Mouse (Mus musculus) ES-E14 (cell line): Measurements from ENCODE around the gene Abr. TPM values are rescaled to one million over a fixed set of nuclear protein-coding genes. Genes with fewer than 3 reads are reported as not detected.
A peak's percentile ranks its signal among the peaks of the same experiment; 100 is the strongest.

ENCODE experiments used
- DNase-seq: peaks from one replicate; pipeline ENCODE4 v3.0.0-alpha.2; 2013; ENCODE audit warnings: low read depth, low spot score
- H3K27ac ChIP-seq: 2 replicates; pipeline ENCODE4 v1.5.1; 2012; ENCODE audit warnings: low read depth, mild to moderate bottlenecking, low read length, moderate library complexity, mixed read lengths; ENCODE audit not compliant: poor library complexity, insufficient read depth, severe bottlenecking
- H3K36me3 ChIP-seq: 2 replicates; pipeline ENCODE4 v1.6.1; 2012; ENCODE audit warnings: mild to moderate bottlenecking, low read length, moderate library complexity, mixed read lengths; ENCODE audit not compliant: control insufficient read depth, poor library complexity, insufficient read depth, severe bottlenecking
- H3K4me1 ChIP-seq, 2 experiments: fragments of 150-350 bp in 1 of 2; sonication (generic) in 1 of 2; 2 replicates each; pipeline ENCODE4 v1.6.1; 2012; ENCODE audit warnings: low read length in 2 of 2, mild to moderate bottlenecking in 1 of 2, mixed read lengths in 1 of 2; ENCODE audit not compliant: control insufficient read depth in 2 of 2, insufficient read depth in 2 of 2, poor library complexity in 1 of 2
- H3K4me3 ChIP-seq, 2 experiments: fragments of 150-350 bp in 1 of 2; sonication (generic) in 1 of 2; 2 replicates each; pipeline ENCODE4 v1.5.1; 2012; ENCODE audit warnings: low read length in 2 of 2, low read depth in 1 of 2, mild to moderate bottlenecking in 1 of 2, mixed read lengths in 1 of 2; ENCODE audit not compliant: insufficient read depth in 1 of 2, poor library complexity in 1 of 2, severe bottlenecking in 1 of 2
- H3K9ac ChIP-seq: 2 replicates; pipeline ENCODE4 v1.6.1; 2012; ENCODE audit warnings: low read depth, mild to moderate bottlenecking, low read length, mixed read lengths; ENCODE audit not compliant: poor library complexity, insufficient read depth, severe bottlenecking
- H3K9me3 ChIP-seq: fragments of 150-350 bp; sonication (generic); 2 replicates; pipeline ENCODE4 v1.6.1; 2012; ENCODE audit warnings: low read depth, mild to moderate bottlenecking, low read length; ENCODE audit not compliant: control insufficient read depth, insufficient read depth
- CHD2 ChIP-seq: IDR thresholded peaks from 2 replicates; pipeline ENCODE4 v1.6.1; 2014; ENCODE audit warnings: mild to moderate bottlenecking, low read depth, low read length, inconsistent platforms
- HCFC1 ChIP-seq: IDR thresholded peaks from 2 replicates; pipeline ENCODE4 v1.6.1; 2012; ENCODE audit warnings: low read length, inconsistent platforms, borderline replicate concordance; ENCODE audit not compliant: insufficient read depth
- MAFK ChIP-seq: IDR thresholded peaks from 2 replicates; pipeline ENCODE4 v1.6.1; 2014; ENCODE audit warnings: mild to moderate bottlenecking, low read depth, low read length, inconsistent platforms; ENCODE audit not compliant: insufficient read depth
- ZC3H11A ChIP-seq: IDR thresholded peaks from 2 replicates; pipeline ENCODE4 v1.6.1; 2012; ENCODE audit warnings: low read depth, mild to moderate bottlenecking, inconsistent platforms, low read length, borderline replicate concordance
- ZNF384 ChIP-seq: IDR thresholded peaks from 2 replicates; pipeline ENCODE4 v1.6.1; 2012; ENCODE audit warnings: low read depth, low read length, inconsistent platforms
- in situ Hi-C, 2 experiments: fragments of 600-800 bp; cut with MboI; formaldehyde crosslinking; loops; one replicate each; pipeline ENCODE4 v1.15.1; 2025; ENCODE audit warnings: low sequenced_read_pairs in 2 of 2, inconsistent platforms in 1 of 2; ENCODE audit not compliant: unreplicated experiment in 2 of 2
- total RNA-seq: library from RNA; depleted of rRNA; stranded (reverse); fragments of 300-350 nt; gene quantifications from 2 replicates; pipeline ENCODE4 v1.2.3, GENCODE M21; 2012

Abr gene
- total RNA-seq, 1 experiment: 28.6 TPM

DNA sequence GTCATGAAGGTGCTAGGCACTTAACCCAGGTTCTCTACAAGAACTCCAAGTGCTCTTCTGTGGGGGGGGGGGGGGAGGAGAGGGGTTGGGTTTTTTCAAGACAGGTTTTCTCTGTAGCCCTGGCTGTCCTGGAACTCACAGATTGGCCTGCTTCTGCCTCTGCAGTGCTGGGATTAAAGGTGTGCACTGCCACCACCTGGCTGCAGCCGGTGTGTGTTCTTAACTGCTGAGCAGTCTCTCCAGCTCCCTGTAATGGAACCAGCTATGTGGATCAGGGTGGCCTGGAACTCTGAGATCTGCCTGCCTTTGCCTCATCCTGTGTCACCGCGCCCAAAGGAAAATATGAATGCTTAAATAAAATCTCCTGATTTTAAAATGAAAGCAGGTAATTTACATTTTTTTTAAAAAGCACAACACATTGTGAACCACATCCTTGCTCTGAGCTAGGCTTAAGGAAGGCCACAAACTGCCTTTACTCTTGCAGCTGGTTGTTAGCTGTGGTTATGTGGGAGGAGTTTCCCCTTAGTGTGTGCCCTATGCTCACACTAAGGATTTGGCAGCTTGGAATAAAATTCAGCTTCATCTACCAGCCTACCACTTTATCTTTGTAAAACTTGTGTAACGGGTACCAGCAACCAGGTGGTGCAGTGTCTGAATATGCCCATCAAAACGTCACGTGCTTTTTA is 125.9 kb downstream of the Abr start:
- Histone ChIP-seq H3K9me3 (no peaks in the 10 kb centered on the region), H3K4me1 (peaks cover 2 to 33% of the 10 kb centered on the region in 2 experiments; a peak in 3 of 4 replicates), H3K9ac (no peak overlapping the region), H3K4me3 (no peak overlapping the region), H3K36me3 (no peaks in the 10 kb centered on the region; the same call in 1 of the 2 replicates), H3K27ac (no peak overlapping the region)
- DNase-seq: no peak
- in situ Hi-C loops: no loop called here
- TF ChIP-seq CHD2: no peak
- no peak for TF ChIP-seq HCFC1
- no peak for TF ChIP-seq MAFK
- 0 out of 2 replicates have a peak, but pooled peaks have one; percentile 13 for TF ChIP-seq ZC3H11A
- TF ChIP-seq ZNF384: no peak

DNA sequence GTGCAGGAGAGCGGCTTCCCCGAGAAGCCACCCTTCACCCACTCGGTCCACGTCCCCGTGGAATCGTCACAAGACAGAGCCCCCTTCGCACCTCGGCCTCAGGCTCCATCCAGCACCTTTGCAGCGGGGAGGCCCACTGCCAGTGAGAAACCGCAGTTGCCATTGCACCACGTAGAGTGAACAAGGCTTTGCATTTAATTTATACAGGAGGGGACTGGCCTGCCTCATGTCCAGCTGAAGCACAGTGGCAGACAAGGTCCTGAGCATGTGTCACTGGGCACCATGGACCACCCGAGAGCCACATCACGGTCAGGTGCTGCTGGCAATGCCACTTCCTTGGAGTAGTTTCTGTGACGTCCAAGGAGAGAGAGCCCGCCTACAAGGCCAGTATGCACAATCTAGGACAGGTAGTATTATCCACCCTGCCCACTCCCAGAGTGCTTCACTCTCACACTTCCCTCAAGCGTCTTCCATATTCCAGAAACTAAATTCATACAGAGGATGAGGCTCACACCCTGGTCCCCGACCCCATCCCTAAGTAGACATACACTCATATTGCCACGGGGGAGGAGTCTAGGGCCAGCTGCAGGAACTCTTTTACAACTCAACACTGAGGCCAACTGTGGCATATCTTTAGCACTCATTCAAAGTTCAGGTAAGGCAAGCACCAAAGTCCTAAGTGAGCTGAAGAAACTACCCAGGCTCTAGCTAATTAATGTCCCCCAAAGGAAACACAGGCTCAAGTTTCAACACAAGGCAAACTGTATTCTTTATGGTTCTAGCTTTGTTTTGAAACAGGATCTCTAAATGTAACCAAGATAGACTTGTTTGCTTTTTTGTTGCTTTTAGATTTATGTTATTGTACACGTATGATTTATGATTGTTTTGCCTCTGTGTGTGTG is 126.7 kb downstream of the Abr start:
- no peaks in the 10 kb centered on the region; the same call in 1 of the 2 replicates for H3K36me3 ChIP-seq
- peaks cover 2 to 29% of the 10 kb centered on the region in 2 experiments; a peak in 3 of 4 replicates for H3K4me1 ChIP-seq
- peak overlapping the region; percentile 13 to 83 for H3K4me3 ChIP-seq
- H3K9ac ChIP-seq: peak overlapping the region; percentile 72; the same call in 1 of the 2 replicates
- no peaks in the 10 kb centered on the region for H3K9me3 ChIP-seq
- TF ChIP-seq HCFC1 (no peak), MAFK (no peak), CHD2 (no peak), ZC3H11A (no peak)
- no peak overlapping the region for H3K27ac ChIP-seq
- no peak for DNase-seq
- in situ Hi-C loops: no loop called here

DNA sequence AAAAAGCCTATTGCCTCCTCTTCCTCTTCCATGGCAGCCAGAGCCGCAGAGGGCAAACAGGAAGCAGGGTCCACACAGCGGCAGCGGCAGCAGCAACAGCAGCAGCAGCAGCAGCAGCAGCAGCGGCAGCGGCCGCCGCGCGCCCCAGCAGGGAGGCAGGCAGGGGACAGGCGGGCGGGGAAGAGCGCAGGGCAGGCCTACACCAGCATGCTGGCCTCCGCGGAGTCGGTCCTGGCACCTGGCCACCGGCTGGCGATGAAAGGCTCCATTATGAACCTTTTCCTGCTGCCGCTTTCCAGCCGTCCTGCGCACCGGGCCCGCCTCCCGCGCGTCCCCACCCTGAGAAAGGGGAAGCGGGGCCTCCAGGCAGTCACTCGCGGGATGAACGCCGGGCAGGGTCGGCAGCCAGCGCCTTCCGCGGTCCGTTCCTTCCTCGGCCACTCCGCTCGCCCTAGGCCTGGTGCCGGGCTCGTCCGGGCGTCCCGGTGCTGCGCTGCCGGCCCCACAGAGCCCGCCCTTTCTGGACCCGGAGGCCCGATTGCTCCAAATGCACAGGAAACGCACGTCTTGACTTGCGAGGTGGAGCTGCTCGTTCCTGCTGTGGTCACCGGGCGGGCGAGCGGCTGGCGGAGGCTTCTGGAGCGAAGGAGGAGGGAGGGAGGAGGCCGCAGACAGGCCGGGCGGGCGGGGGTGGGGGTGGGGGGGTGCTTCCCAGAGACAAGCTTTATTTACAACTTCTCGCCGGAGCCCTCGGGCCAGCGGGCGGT is 127.6 kb downstream of the Abr start:
- Histone ChIP-seq H3K36me3 (no peaks in the 10 kb centered on the region; the same call in 1 of the 2 replicates), H3K4me1 (peaks cover 0 to 29% of the 10 kb centered on the region in 2 experiments; a peak in 2 of 4 replicates), H3K9me3 (no peaks in the 10 kb centered on the region), H3K27ac (no peak overlapping the region; the same call in 1 of the 2 replicates), H3K9ac (peak overlapping the region; percentile 72), H3K4me3 (peak overlapping the region; percentile 72 to 83)
- no peak for DNase-seq
- no peak for TF ChIP-seq HCFC1
- TF ChIP-seq CHD2: no peak
- TF ChIP-seq MAFK: no peak
- no peak for TF ChIP-seq ZC3H11A
- TF ChIP-seq ZNF384: no peak
- in situ Hi-C loops: no loop called here

DNA sequence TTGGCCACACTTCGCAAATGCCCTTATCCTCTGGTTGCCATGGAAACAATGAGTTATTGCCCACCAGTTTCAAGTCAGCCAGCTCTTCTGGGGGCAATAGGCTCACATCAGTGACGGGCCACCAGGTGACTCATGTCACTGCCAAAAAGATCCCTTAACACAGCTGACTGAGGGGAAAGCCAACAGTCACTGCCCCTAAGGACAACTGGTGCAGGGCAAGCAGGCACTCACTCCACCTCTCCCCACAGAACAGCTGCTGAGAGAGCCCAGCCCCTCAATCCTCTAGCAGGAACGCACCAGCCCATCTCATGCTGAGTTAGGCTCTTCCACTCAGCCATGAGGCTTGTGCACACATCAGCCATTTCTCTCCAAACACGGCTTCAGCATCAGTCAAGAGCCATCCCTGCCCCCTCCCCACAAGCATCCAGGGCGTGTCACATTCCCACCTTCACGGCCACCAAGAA is 128.3 kb downstream of the Abr start:
- in situ Hi-C loops: no loop called here
- no peak overlapping the region for H3K27ac ChIP-seq
- TF ChIP-seq ZNF384: no peak
- no peak for TF ChIP-seq CHD2
- no peak for TF ChIP-seq HCFC1
- no peak for TF ChIP-seq MAFK
- TF ChIP-seq ZC3H11A: no peak
- H3K9ac ChIP-seq: peak overlapping the region; percentile 72
- H3K4me3 ChIP-seq: peak overlapping the region; percentile 72 to 83
- H3K9me3 ChIP-seq: no peaks in the 10 kb centered on the region
- no peak for DNase-seq
- H3K36me3 ChIP-seq: no peaks in the 10 kb centered on the region; the same call in 1 of the 2 replicates
- H3K4me1 ChIP-seq: peaks cover 0 to 29% of the 10 kb centered on the region in 2 experiments; a peak in 2 of 4 replicates
